Mouse (Mus musculus): ENCODE results near the gene Tuba8. TPM values are rescaled to one million over a fixed set of nuclear protein-coding genes. Genes with fewer than 3 reads are reported as not detected.

Tuba8 gene
- polyA plus RNA-seq, 1 experiment from 2014 or later: 0.68 TPM

DNA sequence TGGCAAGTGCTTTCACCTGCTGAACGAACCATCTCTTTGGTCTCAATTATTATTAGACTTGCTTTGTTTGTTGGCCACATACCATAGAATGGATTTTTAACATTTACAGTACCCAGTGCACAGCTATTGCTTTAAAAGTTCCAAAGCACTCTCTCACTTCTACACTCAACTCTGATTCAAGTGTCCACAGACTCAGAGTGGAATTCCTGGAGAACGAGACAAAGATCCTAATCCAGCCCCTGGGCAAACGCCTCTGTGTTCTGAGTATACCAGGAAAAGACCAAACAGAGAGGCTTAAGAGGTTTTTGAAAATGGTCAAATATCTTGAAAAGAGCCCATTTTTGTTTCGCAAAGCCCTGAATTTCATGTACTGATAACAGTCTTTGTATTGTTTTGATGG is 2.5 kb downstream of the Tuba8 start:
- Histone ChIP-seq H3K4me2 (ENCODE audit: low read depth, low read length) (no peak overlapping the region), H3K9me3 (ENCODE audit: control insufficient read depth, low read length) (no peaks in the 10 kb centered on the region), H3K9ac (ENCODE audit: low read depth, low read length) (no peak overlapping the region), H3K4me3 (ENCODE audit: low read length) (no peak overlapping the region), H3K36me3 (ENCODE audit: control insufficient read depth, insufficient read depth, low read length) (no peaks in the 10 kb centered on the region), H3K4me1 (ENCODE audit: control insufficient read depth, insufficient read depth, low read length) (peaks cover 15% of the 10 kb centered on the region), H3K27me3 (replicated peaks; ENCODE audit: control insufficient read depth, insufficient read depth, low read length) (peaks cover 25% of the 10 kb centered on the region), H3K27ac (ENCODE audit: low read length) (no peak overlapping the region)
- ATAC-seq: no peak
- WGBS: 80% methylated on average over 4 of the region's 4 CpGs

DNA sequence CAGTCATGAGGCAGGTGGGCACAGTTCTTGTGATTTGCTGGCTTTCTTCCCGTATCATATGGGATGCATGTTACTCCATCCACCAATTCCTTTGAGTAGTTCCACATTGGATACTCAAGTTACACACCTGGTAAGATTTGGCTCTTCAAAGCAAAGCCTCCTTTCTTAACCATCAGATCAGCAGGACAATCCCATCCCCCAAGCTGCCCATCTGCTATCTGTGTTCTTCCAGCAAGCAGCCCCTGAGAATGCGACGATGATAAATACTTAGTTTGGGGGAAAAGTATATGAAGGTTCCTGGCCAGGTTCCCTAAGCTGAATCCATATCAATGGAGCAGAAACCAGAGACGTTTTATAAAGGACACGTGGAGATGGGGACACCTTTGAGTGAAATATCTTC is 3.7 kb downstream of the Tuba8 start:
- Histone ChIP-seq H3K4me2 (ENCODE audit: low read depth, low read length) (no peak overlapping the region), H3K9me3 (ENCODE audit: control insufficient read depth, low read length) (no peaks in the 10 kb centered on the region), H3K27me3 (replicated peaks; ENCODE audit: control insufficient read depth, insufficient read depth, low read length) (peaks cover 25% of the 10 kb centered on the region), H3K36me3 (ENCODE audit: control insufficient read depth, insufficient read depth, low read length) (no peaks in the 10 kb centered on the region), H3K4me1 (ENCODE audit: control insufficient read depth, insufficient read depth, low read length) (peaks cover 15% of the 10 kb centered on the region), H3K4me3 (ENCODE audit: low read length) (no peak overlapping the region), H3K27ac (ENCODE audit: low read length) (no peak overlapping the region), H3K9ac (ENCODE audit: low read depth, low read length) (no peak overlapping the region)
- ATAC-seq: no peak
- 82% methylated on average over 5 of the region's 5 CpGs for WGBS

DNA sequence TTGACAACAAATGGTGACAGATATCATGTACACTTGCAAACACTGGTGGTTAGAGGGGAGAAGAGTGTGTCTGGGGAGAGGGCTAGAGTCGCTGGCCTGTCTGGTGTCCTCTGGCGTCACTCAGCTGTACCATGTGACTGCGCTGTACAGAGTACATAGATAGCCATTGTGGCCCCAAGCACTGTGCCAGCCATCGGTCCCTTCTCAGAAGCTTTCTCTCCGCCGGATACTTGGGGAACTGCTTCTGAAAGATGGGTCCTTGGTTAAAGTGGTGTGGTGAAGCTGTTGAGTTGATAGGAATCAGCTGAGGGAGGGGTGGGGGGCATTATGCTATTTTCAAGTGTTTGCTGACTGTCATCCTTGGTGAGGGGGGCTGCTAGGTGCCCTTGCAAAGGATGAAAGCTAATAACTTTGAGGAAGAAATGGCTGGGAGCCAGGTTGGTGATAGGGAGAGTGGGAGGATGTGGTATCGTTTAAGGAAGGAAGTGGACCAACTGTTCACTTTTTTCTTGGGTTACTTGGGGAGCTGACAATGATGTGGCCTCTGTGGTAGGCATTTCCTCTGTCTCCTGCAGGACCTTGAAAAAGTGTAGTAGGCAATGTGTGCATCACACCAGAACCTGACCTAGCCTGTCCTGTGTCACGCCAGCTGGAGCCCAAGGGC is 4.3 kb downstream of the Tuba8 start:
- Histone ChIP-seq H3K4me1 (ENCODE audit: control insufficient read depth, insufficient read depth, low read length) (peaks cover 15% of the 10 kb centered on the region), H3K9me3 (ENCODE audit: control insufficient read depth, low read length) (no peaks in the 10 kb centered on the region), H3K4me3 (ENCODE audit: low read length) (no peak overlapping the region), H3K9ac (ENCODE audit: low read depth, low read length) (no peak overlapping the region), H3K27me3 (replicated peaks; ENCODE audit: control insufficient read depth, insufficient read depth, low read length) (peaks cover 24% of the 10 kb centered on the region), H3K4me2 (ENCODE audit: low read depth, low read length) (no peak overlapping the region), H3K27ac (ENCODE audit: low read length) (no peak overlapping the region), H3K36me3 (ENCODE audit: control insufficient read depth, insufficient read depth, low read length) (no peaks in the 10 kb centered on the region)
- ATAC-seq: no peak
- 84% methylated on average over 8 of the region's 8 CpGs for WGBS

DNA sequence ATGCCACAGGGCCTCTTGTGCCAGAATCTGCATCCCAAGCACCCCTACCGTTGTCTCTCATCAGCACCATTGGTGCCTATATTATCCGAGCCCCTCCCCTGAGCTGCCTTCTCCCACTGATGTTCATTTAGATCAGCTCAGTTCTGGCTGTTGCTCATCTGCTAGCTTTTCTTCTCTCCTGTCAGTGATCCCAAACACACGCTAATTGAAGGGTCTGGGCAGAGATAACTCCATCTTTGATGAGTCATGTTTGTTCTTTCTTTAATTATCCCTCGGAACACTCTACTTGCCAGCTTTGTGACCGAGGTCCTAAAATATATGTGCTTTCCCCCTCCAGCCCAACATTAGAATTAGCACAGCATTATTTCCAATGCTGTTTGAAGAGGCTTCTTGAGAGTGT is 4.8 kb downstream of the Tuba8 start:
- no peak for ATAC-seq
- H3K9ac ChIP-seq (ENCODE audit: low read depth, low read length): no peak overlapping the region
- no peak overlapping the region for H3K4me2 ChIP-seq (ENCODE audit: low read depth, low read length)
- no peaks in the 10 kb centered on the region for H3K9me3 ChIP-seq (ENCODE audit: control insufficient read depth, low read length)
- H3K27ac ChIP-seq (ENCODE audit: low read length): no peak overlapping the region
- peaks cover 18% of the 10 kb centered on the region for H3K27me3 ChIP-seq (replicated peaks; ENCODE audit: control insufficient read depth, insufficient read depth, low read length)
- H3K36me3 ChIP-seq (ENCODE audit: control insufficient read depth, insufficient read depth, low read length): no peaks in the 10 kb centered on the region
- no peak overlapping the region for H3K4me3 ChIP-seq (ENCODE audit: low read length)
- WGBS: 61% methylated on average over 5 of the region's 5 CpGs
- H3K4me1 ChIP-seq (ENCODE audit: control insufficient read depth, insufficient read depth, low read length): peaks cover 14% of the 10 kb centered on the region

DNA sequence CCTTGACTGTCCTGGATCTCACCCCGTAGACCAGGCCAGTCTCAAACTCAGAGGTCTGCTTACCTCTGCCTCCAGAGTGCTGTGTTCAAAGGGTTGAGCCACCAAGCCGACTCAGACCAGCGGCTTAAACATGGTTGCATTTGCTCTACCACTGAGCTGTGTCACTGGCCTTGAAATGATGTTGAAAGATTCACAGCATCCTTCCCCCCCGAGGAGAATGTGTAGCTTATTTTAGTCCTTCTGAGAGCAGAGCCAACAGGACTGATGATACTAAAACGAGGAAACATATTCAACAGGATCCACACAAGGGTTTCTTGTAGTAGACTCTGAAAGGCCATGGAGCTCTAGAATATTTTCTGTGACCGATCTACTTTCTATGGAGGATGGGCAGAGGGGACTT is 5.4 kb downstream of the Tuba8 start:
- Histone ChIP-seq H3K27me3 (replicated peaks; ENCODE audit: control insufficient read depth, insufficient read depth, low read length) (peaks cover 13% of the 10 kb centered on the region), H3K4me1 (ENCODE audit: control insufficient read depth, insufficient read depth, low read length) (peaks cover 9% of the 10 kb centered on the region; the same call in 1 of the 2 replicates), H3K9ac (ENCODE audit: low read depth, low read length) (no peak overlapping the region), H3K4me3 (ENCODE audit: low read length) (no peak overlapping the region), H3K9me3 (ENCODE audit: control insufficient read depth, low read length) (no peaks in the 10 kb centered on the region), H3K4me2 (ENCODE audit: low read depth, low read length) (no peak overlapping the region), H3K36me3 (ENCODE audit: control insufficient read depth, insufficient read depth, low read length) (no peaks in the 10 kb centered on the region), H3K27ac (ENCODE audit: low read length) (no peak overlapping the region)
- WGBS: 80% methylated on average over 6 of the region's 6 CpGs
- ATAC-seq: no peak

DNA sequence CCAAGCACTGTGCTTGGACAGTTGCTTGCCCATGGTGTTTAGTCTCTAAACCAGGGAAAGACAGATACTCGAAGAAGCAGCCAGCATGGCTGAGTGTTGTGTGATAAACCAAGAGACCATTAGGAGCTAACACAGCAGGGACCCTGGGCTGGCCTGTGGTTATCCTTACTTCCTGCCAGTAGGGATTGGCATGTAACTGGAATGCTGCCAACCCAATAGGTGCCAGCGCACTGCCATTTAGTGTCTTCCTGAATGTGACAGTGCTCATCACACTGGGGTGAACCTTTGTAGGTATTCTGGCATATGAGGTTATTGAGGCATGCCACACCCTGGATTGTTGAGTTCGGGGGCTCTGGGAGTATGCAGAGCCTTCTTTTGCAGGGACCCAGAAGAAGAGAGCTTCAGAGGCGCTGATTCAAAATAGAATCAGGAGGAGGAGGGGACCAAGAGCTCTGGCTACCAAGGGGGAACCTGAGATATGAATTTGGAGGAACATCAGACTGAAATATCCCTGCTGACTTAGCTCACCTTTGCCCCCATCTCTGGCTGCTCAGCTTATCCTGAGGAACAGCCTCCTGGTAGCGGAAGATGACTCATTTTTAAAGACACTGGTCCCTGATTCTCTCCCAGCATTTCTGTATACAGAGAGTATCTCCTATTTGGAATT is 6.2 kb downstream of the Tuba8 start:
- H3K4me1 ChIP-seq (ENCODE audit: control insufficient read depth, insufficient read depth, low read length): peaks cover under 1% of the 10 kb centered on the region; the same call in 1 of the 2 replicates
- 74% methylated on average over 5 of the region's 5 CpGs for WGBS
- H3K36me3 ChIP-seq (ENCODE audit: control insufficient read depth, insufficient read depth, low read length): no peaks in the 10 kb centered on the region
- no peak overlapping the region for H3K27ac ChIP-seq (ENCODE audit: low read length)
- H3K4me2 ChIP-seq (ENCODE audit: low read depth, low read length): no peak overlapping the region
- H3K27me3 ChIP-seq (replicated peaks; ENCODE audit: control insufficient read depth, insufficient read depth, low read length): peaks cover 6% of the 10 kb centered on the region; the same call in 1 of the 2 replicates
- H3K9me3 ChIP-seq (ENCODE audit: control insufficient read depth, low read length): no peaks in the 10 kb centered on the region
- no peak overlapping the region for H3K4me3 ChIP-seq (ENCODE audit: low read length)
- H3K9ac ChIP-seq (ENCODE audit: low read depth, low read length): no peak overlapping the region
- no peak for ATAC-seq

DNA sequence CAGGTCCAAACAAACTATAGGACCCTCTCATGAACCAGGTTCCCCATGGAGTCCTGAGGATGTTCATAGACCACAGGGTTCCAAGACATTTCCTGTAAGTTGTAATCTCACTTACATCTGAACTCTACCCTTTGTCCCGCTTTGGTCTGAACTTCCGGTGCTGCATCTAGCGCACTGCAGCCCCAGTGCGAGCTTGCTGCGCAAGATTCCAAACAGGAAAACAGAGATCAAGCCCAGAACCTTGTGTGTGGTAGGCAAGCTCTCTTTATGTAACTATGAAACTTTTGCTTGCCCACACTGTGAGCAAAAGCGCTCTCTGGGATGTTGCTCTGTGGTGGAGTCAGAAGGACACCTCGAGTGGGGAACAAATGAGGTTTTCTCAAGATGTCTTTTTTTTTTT is 7.5 kb downstream of the Tuba8 start:
- 88% methylated on average over 7 of the region's 7 CpGs for WGBS
- Histone ChIP-seq H3K4me3 (ENCODE audit: low read length) (no peak overlapping the region), H3K36me3 (ENCODE audit: control insufficient read depth, insufficient read depth, low read length) (no peaks in the 10 kb centered on the region), H3K9me3 (ENCODE audit: control insufficient read depth, low read length) (no peaks in the 10 kb centered on the region), H3K4me2 (ENCODE audit: low read depth, low read length) (no peak overlapping the region), H3K27me3 (replicated peaks; ENCODE audit: control insufficient read depth, insufficient read depth, low read length) (no peaks in the 10 kb centered on the region), H3K9ac (ENCODE audit: low read depth, low read length) (no peak overlapping the region), H3K27ac (ENCODE audit: low read length) (no peak overlapping the region), H3K4me1 (ENCODE audit: control insufficient read depth, insufficient read depth, low read length) (no peaks in the 10 kb centered on the region)
- no peak for ATAC-seq

DNA sequence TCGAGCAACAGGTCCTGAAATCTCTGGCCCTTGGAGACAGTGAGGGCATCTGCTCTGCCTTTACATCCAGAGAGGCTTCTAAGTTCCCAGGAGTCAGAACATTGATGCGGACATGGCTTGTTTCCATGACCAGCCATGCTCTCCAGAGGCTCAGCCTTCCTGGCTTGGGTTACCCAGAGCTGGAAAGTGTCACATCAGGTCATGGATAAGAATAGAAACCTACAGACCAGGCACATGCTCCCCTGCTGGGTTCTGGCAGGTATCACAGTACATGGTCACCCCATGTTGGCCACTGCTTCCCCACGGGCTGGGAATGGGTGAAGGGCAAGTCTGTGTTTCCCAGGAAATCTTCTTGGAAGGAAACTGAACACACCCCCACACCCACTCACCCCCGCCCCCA is 8.9 kb downstream of the Tuba8 start:
- Histone ChIP-seq H3K4me1 (ENCODE audit: control insufficient read depth, insufficient read depth, low read length) (no peaks in the 10 kb centered on the region), H3K4me3 (ENCODE audit: low read length) (no peak overlapping the region), H3K27me3 (replicated peaks; ENCODE audit: control insufficient read depth, insufficient read depth, low read length) (no peaks in the 10 kb centered on the region), H3K27ac (ENCODE audit: low read length) (no peak overlapping the region), H3K9me3 (ENCODE audit: control insufficient read depth, low read length) (no peaks in the 10 kb centered on the region), H3K9ac (ENCODE audit: low read depth, low read length) (no peak overlapping the region), H3K4me2 (ENCODE audit: low read depth, low read length) (no peak overlapping the region), H3K36me3 (ENCODE audit: control insufficient read depth, insufficient read depth, low read length) (no peaks in the 10 kb centered on the region)
- 78% methylated on average over 4 of the region's 4 CpGs for WGBS
- no peak for ATAC-seq

DNA sequence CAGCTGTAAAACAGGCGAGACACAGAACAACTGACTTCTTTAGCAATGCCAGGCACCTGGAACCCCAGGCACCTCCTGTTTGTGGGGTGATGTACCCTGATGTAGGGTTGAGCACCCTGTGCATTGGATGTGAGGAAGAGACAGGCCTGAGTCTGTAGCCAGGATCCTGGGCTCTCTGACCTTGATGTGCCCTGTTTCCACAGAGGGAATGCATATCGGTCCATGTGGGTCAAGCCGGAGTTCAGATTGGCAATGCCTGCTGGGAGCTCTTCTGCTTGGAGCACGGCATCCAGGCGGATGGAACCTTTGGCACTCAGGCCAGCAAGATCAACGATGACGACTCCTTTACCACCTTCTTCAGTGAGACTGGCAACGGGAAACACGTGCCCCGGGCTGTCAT is 9.7 kb downstream of the Tuba8 start:
- Histone ChIP-seq H3K27me3 (replicated peaks; ENCODE audit: control insufficient read depth, insufficient read depth, low read length) (no peaks in the 10 kb centered on the region), H3K9me3 (ENCODE audit: control insufficient read depth, low read length) (no peaks in the 10 kb centered on the region), H3K9ac (ENCODE audit: low read depth, low read length) (no peak overlapping the region), H3K4me1 (ENCODE audit: control insufficient read depth, insufficient read depth, low read length) (no peaks in the 10 kb centered on the region), H3K27ac (ENCODE audit: low read length) (no peak overlapping the region), H3K4me2 (ENCODE audit: low read depth, low read length) (no peak overlapping the region), H3K4me3 (ENCODE audit: low read length) (no peak overlapping the region), H3K36me3 (ENCODE audit: control insufficient read depth, insufficient read depth, low read length) (no peaks in the 10 kb centered on the region)
- WGBS: 89% methylated on average over 10 of the region's 10 CpGs
- no peak for ATAC-seq
